Mouse (Mus musculus): Measurements from ENCODE around the gene Fcgr4.
"Not testable (repeated sequence)": the region's sequence is repeated elsewhere in the genome, so short reads cannot be mapped to it uniquely, and the experiment has no call there.

Fcgr4 gene

DNA sequence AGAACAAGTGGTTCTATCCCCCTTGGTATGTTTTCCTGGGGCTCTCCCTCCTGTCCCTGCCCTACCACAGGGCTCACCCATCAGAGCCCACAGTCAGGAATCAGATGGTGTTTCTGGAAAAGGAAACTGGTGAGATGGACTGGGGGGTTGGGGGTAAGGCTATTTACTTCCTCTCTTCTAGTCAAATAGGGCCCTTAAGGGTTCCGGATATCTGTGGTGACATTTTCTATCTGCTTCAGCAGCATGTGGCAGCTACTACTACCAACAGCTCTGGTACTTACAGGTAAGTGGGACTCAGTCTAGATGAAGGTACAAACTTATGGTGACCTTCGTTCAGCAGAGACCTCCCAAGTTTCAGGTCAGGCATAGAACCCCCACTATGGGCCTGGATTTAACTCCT is at the start of gene Fcgr4:
Gene Fcgr4 (plus strand): TSS at position 184 of the 400 bp plus-strand sequence.
- DNase-seq (ENCODE audit: extremely low spot score, low read depth, low spot score) = no peak

GRCm38 (mm10) chr1:170972494-170972893 is 46.2 kb upstream of the Fcgr4 start:
- DNase-seq (ENCODE audit: extremely low spot score, low read depth, low spot score) = no peak

- no peak for DNase-seq (ENCODE audit: extremely low spot score, low read depth, low spot score)
Measured at GRCm38 (mm10) chr1:170972936-170973335, 45.8 kb upstream of the Fcgr4 start.

DNA sequence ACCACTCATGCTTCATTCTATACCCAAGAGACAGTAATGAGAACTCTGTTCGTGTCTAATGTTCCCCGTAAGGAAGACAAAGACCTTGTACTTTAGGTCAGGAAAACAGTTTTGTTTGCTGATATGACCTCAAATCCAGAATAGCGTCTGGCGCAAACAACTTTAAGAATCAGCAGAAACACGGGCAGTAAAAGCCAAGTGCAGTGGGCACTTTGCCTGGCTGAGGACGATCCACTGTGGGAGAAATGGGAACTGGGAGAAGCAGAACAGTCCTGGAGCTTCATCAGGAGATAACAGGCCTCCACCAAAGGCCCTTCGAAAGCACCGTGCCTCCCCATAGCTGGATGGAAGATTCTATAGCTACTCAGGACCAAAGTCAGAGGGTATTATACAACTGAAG is 44.5 kb upstream of the Fcgr4 start:
- DNase-seq (ENCODE audit: extremely low spot score, low read depth, low spot score) = no peak

DNA sequence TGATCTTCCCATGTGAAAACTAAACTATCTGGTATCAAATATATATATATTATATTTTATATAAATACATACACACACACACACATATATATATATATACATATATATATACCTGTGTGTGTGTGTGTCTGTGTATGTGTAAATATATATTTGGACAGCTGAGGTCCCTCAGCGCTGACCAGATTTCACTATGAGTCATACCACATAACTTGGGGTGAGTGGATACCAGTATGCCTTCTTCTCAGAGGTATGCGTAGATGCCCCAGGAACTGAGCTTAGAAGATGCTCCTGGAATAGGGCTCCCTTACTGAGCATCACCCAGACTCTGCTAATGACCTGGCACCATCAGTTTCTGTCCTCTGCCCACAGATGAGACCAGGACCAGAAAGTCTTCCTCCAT is 44.0 kb upstream of the Fcgr4 start:
- DNase-seq (ENCODE audit: extremely low spot score, low read depth, low spot score) = no peak

GRCm38 (mm10) chr1:170975350-170975749 is 43.4 kb upstream of the Fcgr4 start:
- DNase-seq (ENCODE audit: extremely low spot score, low read depth, low spot score) = not testable (repeated sequence)

DNA sequence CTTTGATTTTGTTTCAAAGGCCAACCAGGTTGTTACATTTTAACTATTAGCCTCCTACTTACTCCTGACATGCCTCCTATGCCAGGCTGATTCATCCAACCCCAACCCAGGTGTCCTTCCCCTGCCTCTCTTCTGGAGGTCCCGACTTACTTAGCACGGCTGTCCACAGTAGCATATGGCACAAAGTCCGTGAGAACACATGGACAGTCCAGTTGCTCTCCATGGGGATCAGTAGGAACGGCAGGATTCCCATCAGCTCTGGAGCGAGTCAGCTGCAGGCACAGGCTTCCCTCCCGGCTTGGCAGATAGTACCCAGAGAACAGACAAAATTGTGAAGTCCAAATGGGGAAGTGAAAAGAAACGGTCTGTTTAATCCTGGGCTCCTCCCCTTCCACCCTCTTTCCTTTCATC is 43.0 kb upstream of the Fcgr4 start:
- DNase-seq (ENCODE audit: extremely low spot score, low read depth, low spot score) = no peak

DNA sequence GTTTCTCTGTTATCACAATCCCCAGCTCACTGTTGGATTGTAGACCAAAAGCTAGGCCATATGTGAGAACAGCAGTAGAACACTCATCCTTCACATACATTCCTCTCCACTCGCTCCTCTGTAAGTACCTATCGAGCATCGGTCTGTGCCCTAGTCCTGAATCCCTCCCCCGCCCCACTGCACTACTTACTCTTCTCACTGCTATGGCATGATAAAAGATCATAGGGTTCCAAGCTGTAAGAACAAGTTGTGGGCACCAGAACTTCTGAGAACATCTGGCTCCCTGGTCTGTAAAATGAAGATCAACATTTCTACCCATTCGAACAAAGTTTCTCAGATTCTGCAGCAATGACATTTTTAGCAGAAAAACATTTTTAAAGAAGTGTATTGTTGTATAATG is 42.3 kb upstream of the Fcgr4 start, which contains the start of gene Fcgr2b:
Gene Fcgr2b (minus strand): TSS at position 101 of the 400 bp plus-strand sequence.
- DNase-seq (ENCODE audit: extremely low spot score, low read depth, low spot score) = no peak

GRCm38 (mm10) chr1:170978601-170979000 is 40.1 kb upstream of the Fcgr4 start:
- no peak for DNase-seq (ENCODE audit: extremely low spot score, low read depth, low spot score)

DNA sequence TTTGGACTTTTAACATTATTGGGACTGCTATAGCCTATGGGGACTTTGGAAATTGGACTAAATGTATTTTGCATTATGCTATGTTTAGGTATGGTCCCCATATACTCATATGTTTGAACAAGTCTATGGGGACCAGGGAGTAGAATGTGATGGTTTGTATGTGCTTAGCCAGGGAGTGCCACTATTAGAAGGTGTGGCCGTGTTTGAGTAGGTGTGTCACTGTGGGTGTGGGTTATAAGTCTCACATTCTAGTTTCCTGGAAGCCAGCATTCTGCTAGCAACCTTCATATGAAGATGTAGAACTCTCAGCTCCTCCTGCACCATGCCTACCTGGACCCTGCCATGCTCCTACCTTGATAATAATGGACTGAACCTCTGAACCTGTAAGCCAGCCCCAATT is 37.0 kb upstream of the Fcgr4 start:
- DNase-seq (ENCODE audit: extremely low spot score, low read depth, low spot score) = not testable (repeated sequence)

- DNase-seq (ENCODE audit: extremely low spot score, low read depth, low spot score) = no peak
Measured at GRCm38 (mm10) chr1:170982301-170982700, 36.4 kb upstream of the Fcgr4 start.

GRCm38 (mm10) chr1:170983066-170983465 is 35.7 kb upstream of the Fcgr4 start:
- no peak for DNase-seq (ENCODE audit: extremely low spot score, low read depth, low spot score)

- no peak for DNase-seq (ENCODE audit: extremely low spot score, low read depth, low spot score)
Measured at GRCm38 (mm10) chr1:170985092-170985491, 33.6 kb upstream of the Fcgr4 start.

- DNase-seq (ENCODE audit: extremely low spot score, low read depth, low spot score) = no peak
Measured at GRCm38 (mm10) chr1:170985861-170986260, 32.9 kb upstream of the Fcgr4 start.

- no peak for DNase-seq (ENCODE audit: extremely low spot score, low read depth, low spot score)
Measured at GRCm38 (mm10) chr1:170989656-170990055, 29.1 kb upstream of the Fcgr4 start.

GRCm38 (mm10) chr1:170992550-170992949 is 26.2 kb upstream of the Fcgr4 start:
- DNase-seq (ENCODE audit: extremely low spot score, low read depth, low spot score) = no peak

GRCm38 (mm10) chr1:170996034-170996433 is 22.7 kb upstream of the Fcgr4 start:
- no peak for DNase-seq (ENCODE audit: extremely low spot score, low read depth, low spot score)

DNA sequence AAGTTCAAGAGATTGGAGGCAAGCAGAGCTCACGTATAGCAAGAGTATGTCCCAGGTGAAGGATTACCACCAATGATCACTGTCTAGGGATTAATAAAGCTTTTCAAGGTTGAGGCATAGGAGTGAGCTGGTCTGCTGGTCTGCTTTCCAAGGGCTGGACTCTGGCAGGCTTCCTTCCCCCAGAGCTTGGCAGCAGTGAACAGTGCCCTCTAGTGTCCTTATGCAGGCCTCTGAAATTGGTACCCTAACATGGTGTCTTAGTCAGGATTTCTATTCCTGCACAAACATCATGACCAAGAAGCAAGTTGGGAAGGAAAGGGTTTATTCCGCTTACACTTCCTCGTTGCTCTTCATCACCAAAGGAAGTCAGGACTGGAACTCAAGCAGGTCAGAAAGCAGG is 22.0 kb upstream of the Fcgr4 start:
- DNase-seq (ENCODE audit: extremely low spot score, low read depth, low spot score) = peak; percentile 41

GRCm38 (mm10) chr1:170997756-170998655 is 20.7 kb upstream of the Fcgr4 start:
- DNase-seq (ENCODE audit: extremely low spot score, low read depth, low spot score) = no peak

DNA sequence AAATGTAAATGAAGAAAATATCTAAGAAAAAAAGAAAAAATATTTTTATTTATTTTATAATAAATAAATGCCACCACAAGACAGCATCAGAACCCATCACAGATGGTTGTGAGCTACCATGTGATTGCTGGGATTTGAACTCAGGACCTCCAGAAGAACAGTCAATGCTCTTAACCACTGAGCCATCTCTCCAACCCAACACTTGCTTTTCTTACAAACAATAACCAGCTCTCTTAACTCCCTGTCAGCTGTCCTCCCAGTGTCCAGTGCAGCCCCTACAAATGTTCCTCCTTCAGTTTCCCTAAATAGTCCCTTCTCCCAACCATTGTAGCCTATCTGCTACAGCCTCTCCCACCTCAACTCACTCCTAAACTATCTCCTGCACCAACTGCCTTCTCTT is 18.9 kb upstream of the Fcgr4 start:
- DNase-seq (ENCODE audit: extremely low spot score, low read depth, low spot score) = no peak

GRCm38 (mm10) chr1:171005081-171005480 is 13.6 kb upstream of the Fcgr4 start:
- DNase-seq (ENCODE audit: extremely low spot score, low read depth, low spot score) = no peak

DNA sequence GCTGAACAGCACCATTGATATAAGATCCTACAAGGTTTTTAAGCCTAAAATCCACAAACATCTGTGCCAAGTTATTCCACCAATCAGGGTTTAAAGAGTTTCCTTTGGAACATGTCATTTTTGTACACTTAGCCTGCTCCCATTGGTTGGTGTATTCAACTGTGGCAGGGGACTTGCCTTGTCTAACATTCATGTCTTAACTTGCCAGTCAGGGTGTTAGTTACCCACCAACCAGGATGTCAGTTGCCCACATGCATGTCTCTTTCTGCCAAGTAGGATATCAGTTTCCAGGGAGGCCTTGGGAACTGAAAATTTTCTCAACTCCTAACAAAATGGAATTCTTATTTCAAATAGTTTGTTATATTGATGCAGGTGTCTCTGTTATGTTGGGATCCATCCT is 13.1 kb upstream of the Fcgr4 start:
- DNase-seq (ENCODE audit: extremely low spot score, low read depth, low spot score) = no peak

DNA sequence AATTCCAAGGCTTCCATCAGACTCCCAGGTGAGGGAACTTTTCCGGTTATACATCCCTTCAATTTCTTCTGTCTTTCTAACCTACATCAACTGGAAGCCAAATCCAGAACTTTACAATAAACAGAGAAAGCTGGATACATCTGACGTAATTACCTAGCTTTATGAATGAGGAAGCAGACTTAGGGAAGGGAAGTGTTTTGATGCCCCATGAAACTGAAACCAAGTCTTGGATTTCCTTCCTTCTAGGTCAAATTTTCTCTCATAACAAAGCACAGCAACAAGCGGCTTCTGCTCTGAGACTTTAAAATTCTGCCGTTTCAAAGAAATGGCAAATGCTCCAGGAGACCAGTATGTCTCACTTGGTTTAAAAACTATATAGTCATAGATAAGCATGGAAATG is 12.4 kb upstream of the Fcgr4 start:
- no peak for DNase-seq (ENCODE audit: extremely low spot score, low read depth, low spot score)
